Mouse (Mus musculus): ENCODE data around the gene Tmed10. TPM values are rescaled to one million over a fixed set of nuclear protein-coding genes. Genes with fewer than 3 reads are reported as not detected.

The Tmed10 gene
- polyA plus RNA-seq, 1 experiment from 2014 or later: 156 TPM

- ATAC-seq (replicated peaks): no peak
- WGBS: 81% methylated on average over 8 of the region's 8 CpGs
- Histone ChIP-seq H3K27ac (replicated peaks) (no peak overlapping the region), H3K36me3 (no peaks in the 10 kb centered on the region), H3K4me3 (no peak overlapping the region), H3K4me1 (peaks cover 29% of the 10 kb centered on the region), H3K4me2 (replicated peaks) (no peak overlapping the region), H3K9me3 (no peaks in the 10 kb centered on the region), H3K27me3 (no peaks in the 10 kb centered on the region), H3K9ac (replicated peaks) (no peak overlapping the region)
These were observed 2.5 kb downstream of the Tmed10 start for GRCm38 (mm10) chr12:85372068-85372665.

GRCm38 (mm10) chr12:85368441-85369063 is 6.1 kb downstream of the Tmed10 start:
- Histone ChIP-seq H3K9me3 (no peaks in the 10 kb centered on the region), H3K4me2 (replicated peaks) (no peak overlapping the region), H3K4me3 (no peak overlapping the region), H3K9ac (replicated peaks) (no peak overlapping the region), H3K4me1 (peaks cover 33% of the 10 kb centered on the region), H3K27me3 (no peaks in the 10 kb centered on the region), H3K36me3 (no peaks in the 10 kb centered on the region), H3K27ac (replicated peaks) (no peak overlapping the region)
- no peak for ATAC-seq (replicated peaks)
- 86% methylated on average over 6 of the region's 6 CpGs for WGBS

- WGBS: 61% methylated on average over 3 of the region's 3 CpGs
These were observed 8.4 kb downstream of the Tmed10 start for GRCm38 (mm10) chr12:85366271-85366670.

GRCm38 (mm10) chr12:85362510-85362909 is 12.1 kb downstream of the Tmed10 start:
- ATAC-seq (replicated peaks): no peak
- Histone ChIP-seq H3K4me2 (replicated peaks) (no peak overlapping the region), H3K27me3 (no peaks in the 10 kb centered on the region), H3K9me3 (no peaks in the 10 kb centered on the region), H3K36me3 (no peaks in the 10 kb centered on the region), H3K4me1 (peaks cover 12% of the 10 kb centered on the region), H3K9ac (replicated peaks) (no peak overlapping the region), H3K4me3 (no peak overlapping the region), H3K27ac (replicated peaks) (no peak overlapping the region)
- WGBS: 88% methylated on average over 4 of the region's 4 CpGs

More at GRCm38 (mm10) chr12:85366271-85366670, 8.4 kb downstream of the Tmed10 start:
- H3K4me2 ChIP-seq (replicated peaks): no peak overlapping the region
- H3K9ac ChIP-seq (replicated peaks): no peak overlapping the region
- no peak overlapping the region for H3K4me3 ChIP-seq
- no peaks in the 10 kb centered on the region for H3K36me3 ChIP-seq
- no peaks in the 10 kb centered on the region for H3K27me3 ChIP-seq
- ATAC-seq (replicated peaks): no peak
- H3K27ac ChIP-seq (replicated peaks): no peak overlapping the region
- H3K9me3 ChIP-seq: no peaks in the 10 kb centered on the region
- H3K4me1 ChIP-seq: peaks cover 14% of the 10 kb centered on the region

- Histone ChIP-seq H3K4me3 (no peak overlapping the region), H3K9ac (replicated peaks) (no peak overlapping the region), H3K36me3 (no peaks in the 10 kb centered on the region), H3K27me3 (no peaks in the 10 kb centered on the region), H3K4me2 (replicated peaks) (no peak overlapping the region), H3K9me3 (no peaks in the 10 kb centered on the region), H3K4me1 (peaks cover 8% of the 10 kb centered on the region), H3K27ac (replicated peaks) (no peak overlapping the region)
- ATAC-seq (replicated peaks): no peak
These were observed 13.1 kb downstream of the Tmed10 start for GRCm38 (mm10) chr12:85361580-85361979.

GRCm38 (mm10) chr12:85361165-85361564 is 13.5 kb downstream of the Tmed10 start:
- Histone ChIP-seq H3K27ac (replicated peaks) (no peak overlapping the region), H3K27me3 (no peaks in the 10 kb centered on the region), H3K4me2 (replicated peaks) (no peak overlapping the region), H3K36me3 (no peaks in the 10 kb centered on the region), H3K4me3 (no peak overlapping the region), H3K9me3 (no peaks in the 10 kb centered on the region), H3K9ac (replicated peaks) (no peak overlapping the region), H3K4me1 (peaks cover 6% of the 10 kb centered on the region; the same call in 1 of the 2 replicates)
- ATAC-seq (replicated peaks): no peak
- WGBS: 83% methylated on average over 3 of the region's 3 CpGs

- ATAC-seq (replicated peaks): no peak
- 94% methylated on average over 3 of the region's 3 CpGs for WGBS
- H3K9ac ChIP-seq (replicated peaks): no peak overlapping the region
- H3K4me2 ChIP-seq (replicated peaks): no peak overlapping the region
- peaks cover 21% of the 10 kb centered on the region for H3K36me3 ChIP-seq
- no peak overlapping the region for H3K27ac ChIP-seq (replicated peaks)
- no peak overlapping the region for H3K4me3 ChIP-seq
- peaks cover 13% of the 10 kb centered on the region for H3K4me1 ChIP-seq
- H3K9me3 ChIP-seq: no peaks in the 10 kb centered on the region
- no peaks in the 10 kb centered on the region for H3K27me3 ChIP-seq
These were observed 20.6 kb downstream of the Tmed10 start for GRCm38 (mm10) chr12:85354061-85354460.

- no peak overlapping the region for H3K4me2 ChIP-seq (replicated peaks)
- no peaks in the 10 kb centered on the region for H3K27me3 ChIP-seq
- no peak overlapping the region for H3K9ac ChIP-seq (replicated peaks)
- ATAC-seq (replicated peaks): peak; percentile 94
- H3K4me3 ChIP-seq: no peak overlapping the region
- peaks cover 13% of the 10 kb centered on the region for H3K4me1 ChIP-seq
- H3K9me3 ChIP-seq: no peaks in the 10 kb centered on the region
- peaks cover 34% of the 10 kb centered on the region for H3K36me3 ChIP-seq
- H3K27ac ChIP-seq (replicated peaks): peak overlapping the region; percentile 83
- WGBS: 46% methylated on average over 10 of the region's 10 CpGs
These were observed 24.0 kb downstream of the Tmed10 start for GRCm38 (mm10) chr12:85350407-85351232.

- peaks cover 13% of the 10 kb centered on the region for H3K4me1 ChIP-seq
- H3K27ac ChIP-seq (replicated peaks): no peak overlapping the region
- no peaks in the 10 kb centered on the region for H3K27me3 ChIP-seq
- no peaks in the 10 kb centered on the region for H3K9me3 ChIP-seq
- 83% methylated on average over 6 of the region's 6 CpGs for WGBS
- ATAC-seq (replicated peaks): no peak
- H3K36me3 ChIP-seq: peaks cover 26% of the 10 kb centered on the region
- no peak overlapping the region for H3K9ac ChIP-seq (replicated peaks)
- no peak overlapping the region for H3K4me3 ChIP-seq
- H3K4me2 ChIP-seq (replicated peaks): no peak overlapping the region
These were observed 26.3 kb downstream of the Tmed10 start for GRCm38 (mm10) chr12:85348338-85348737.

GRCm38 (mm10) chr12:85347196-85347595 is 27.5 kb downstream of the Tmed10 start:
- Histone ChIP-seq H3K4me3 (no peak overlapping the region), H3K4me2 (replicated peaks) (no peak overlapping the region), H3K4me1 (peaks cover 13% of the 10 kb centered on the region), H3K27ac (replicated peaks) (no peak overlapping the region), H3K9ac (replicated peaks) (no peak overlapping the region), H3K36me3 (peaks cover 26% of the 10 kb centered on the region), H3K9me3 (no peaks in the 10 kb centered on the region), H3K27me3 (no peaks in the 10 kb centered on the region)
- WGBS: 76% methylated on average over 3 of the region's 3 CpGs
- no peak for ATAC-seq (replicated peaks)

- ATAC-seq (replicated peaks): no peak
- peaks cover 27% of the 10 kb centered on the region for H3K36me3 ChIP-seq
- no peak overlapping the region for H3K4me3 ChIP-seq
- H3K27me3 ChIP-seq: no peaks in the 10 kb centered on the region
- WGBS: 59% methylated on average over 3 of the region's 3 CpGs
- H3K9ac ChIP-seq (replicated peaks): no peak overlapping the region
- H3K4me1 ChIP-seq: peaks cover 10% of the 10 kb centered on the region
- no peak overlapping the region for H3K4me2 ChIP-seq (replicated peaks)
- H3K9me3 ChIP-seq: no peaks in the 10 kb centered on the region
- H3K27ac ChIP-seq (replicated peaks): no peak overlapping the region
These were observed 28.3 kb downstream of the Tmed10 start for GRCm38 (mm10) chr12:85346374-85346773.

- Histone ChIP-seq H3K4me3 (no peak overlapping the region), H3K27me3 (no peaks in the 10 kb centered on the region), H3K27ac (replicated peaks) (no peak overlapping the region), H3K9ac (replicated peaks) (no peak overlapping the region), H3K36me3 (peaks cover 29% of the 10 kb centered on the region), H3K9me3 (no peaks in the 10 kb centered on the region), H3K4me1 (peaks cover 9% of the 10 kb centered on the region), H3K4me2 (replicated peaks) (no peak overlapping the region)
- no peak for ATAC-seq (replicated peaks)
- WGBS: 93% methylated on average over 6 of the region's 6 CpGs
These were observed 29.1 kb downstream of the Tmed10 start for GRCm38 (mm10) chr12:85345559-85345958.
